Mouse (Mus musculus) lung, embryonic 14.5 days (tissue): ENCODE measurements around the gene Ccl17. TPM values are rescaled to one million over a fixed set of nuclear protein-coding genes. Genes with fewer than 3 reads are reported as not detected.

ENCODE experiments used
- ATAC-seq: fragments of 200-750 bp; cut with Nextera tagmentation; 2 replicates; pipeline ENCODE4 v1.8.0; 2017; ENCODE audit warnings: mild to moderate bottlenecking, moderate TSS enrichment, moderate library complexity; ENCODE audit not compliant: insufficient read depth
- DNase-seq: peaks from one replicate; pipeline ENCODE4 v3.0.0-alpha.2; 2015
- H3K27ac ChIP-seq: fragments of 300-500 bp; sonication (generic); 2 replicates; pipeline ENCODE4 v1.5.1; 2014; ENCODE audit warnings: low read depth, mild to moderate bottlenecking, moderate library complexity
- H3K27me3 ChIP-seq: fragments of 300-500 bp; sonication (generic); 2 replicates; pipeline ENCODE4 v1.6.1; 2014; ENCODE audit warnings: low read length, control low read depth; ENCODE audit not compliant: insufficient read depth
- H3K36me3 ChIP-seq: fragments of 300-500 bp; sonication (generic); 2 replicates; pipeline ENCODE4 v1.6.1; 2014; ENCODE audit warnings: control low read depth; ENCODE audit not compliant: insufficient read depth
- H3K4me1 ChIP-seq: fragments of 300-500 bp; sonication (generic); 2 replicates; pipeline ENCODE4 v1.6.1; 2014; ENCODE audit warnings: antibody characterized with exemption, control low read depth; ENCODE audit not compliant: insufficient read depth
- H3K4me2 ChIP-seq: fragments of 300-500 bp; sonication (generic); 2 replicates; pipeline ENCODE4 v1.6.1; 2014; ENCODE audit warnings: mild to moderate bottlenecking
- H3K4me3 ChIP-seq: fragments of 300-500 bp; sonication (generic); 2 replicates; pipeline ENCODE4 v1.5.1; 2014; ENCODE audit warnings: low read depth, low read length
- H3K9ac ChIP-seq: fragments of 300-500 bp; sonication (generic); 2 replicates; pipeline ENCODE4 v1.6.1; 2014
- H3K9me3 ChIP-seq: fragments of 300-500 bp; sonication (generic); 2 replicates; pipeline ENCODE4 v1.6.1; 2016; ENCODE audit warnings: low read depth, low read length, control low read depth
- CTCF ChIP-seq: IDR thresholded peaks from 2 replicates; pipeline ENCODE4 v1.5.1; 2016; ENCODE audit warnings: antibody characterized with exemption, low read depth
- WGBS: fragments of 180-500 bp; shearing (Covaris S2); extraction: QIAGEN DNeasy Blood & Tissue Kit; methylation state at CpG from one replicate; pipeline ENCODE4 v1.1.7; 2014; 5-methylcytosine and 5-hydroxymethylcytosine counted together
- polyA plus RNA-seq: library from polyadenylated mRNA; unstranded; fragments of >200 nt; fragmentation: Nextera tagmentation; extraction: Ambion mirVana; gene quantifications from 2 replicates; pipeline ENCODE4 v1.2.1, GENCODE M21; 2014

Gene Ccl17
- polyA plus RNA-seq, 1 experiment from 2014 or later = not detected

- Histone ChIP-seq H3K27me3 (peaks cover 28% of the 10 kb centered on the region), H3K4me1 (peaks cover 16% of the 10 kb centered on the region), H3K4me3 (no peak overlapping the region), H3K27ac (no peak overlapping the region), H3K4me2 (no peak overlapping the region), H3K36me3 (no peaks in the 10 kb centered on the region), H3K9ac (no peak overlapping the region), H3K9me3 (no peaks in the 10 kb centered on the region)
- WGBS = 73% methylated on average over 2 of the region's 2 CpGs
- TF ChIP-seq CTCF = no peak
- ATAC-seq (no peak), DNase-seq (no peak)
These were observed 33.9 kb upstream of the Ccl17 start for GRCm38 (mm10) chr8:94776346-94776745.

GRCm38 (mm10) chr8:94778036-94778435 lies 32.2 kb upstream of the Ccl17 start:
- no peak for ATAC-seq

GRCm38 (mm10) chr8:94778473-94778872 lies 31.8 kb upstream of the Ccl17 start:
- peaks cover 13% of the 10 kb centered on the region for H3K4me1 ChIP-seq
- ATAC-seq = peak; percentile 75
- H3K36me3 ChIP-seq = no peaks in the 10 kb centered on the region
- H3K9ac ChIP-seq = no peak overlapping the region
- H3K4me3 ChIP-seq = no peak overlapping the region
- peak overlapping the region; percentile 31; the same call in 1 of the 2 replicates for H3K27ac ChIP-seq
- peak; percentile 74 for DNase-seq
- H3K9me3 ChIP-seq = no peaks in the 10 kb centered on the region
- no peak for TF ChIP-seq CTCF
- 13% methylated on average over 5 of the region's 5 CpGs for WGBS
- peaks cover 9% of the 10 kb centered on the region; the same call in 1 of the 2 replicates for H3K27me3 ChIP-seq
- no peak overlapping the region for H3K4me2 ChIP-seq

More at GRCm38 (mm10) chr8:94778036-94778435, 32.2 kb upstream of the Ccl17 start:
- peaks cover 13% of the 10 kb centered on the region; the same call in 1 of the 2 replicates for H3K27me3 ChIP-seq
- peak; percentile 63 for DNase-seq
- no peaks in the 10 kb centered on the region for H3K9me3 ChIP-seq
- TF ChIP-seq CTCF = no peak
- peaks cover 13% of the 10 kb centered on the region for H3K4me1 ChIP-seq
- no peak overlapping the region for H3K9ac ChIP-seq
- H3K4me2 ChIP-seq = no peak overlapping the region
- no peak overlapping the region for H3K4me3 ChIP-seq
- 49% methylated on average over 10 of the region's 10 CpGs for WGBS
- H3K27ac ChIP-seq = peak overlapping the region; percentile 31; the same call in 1 of the 2 replicates
- no peaks in the 10 kb centered on the region for H3K36me3 ChIP-seq

GRCm38 (mm10) chr8:94778895-94779533 lies 31.2 kb upstream of the Ccl17 start:
- DNase-seq (no peak), ATAC-seq (no peak)
- peaks cover 13% of the 10 kb centered on the region for H3K4me1 ChIP-seq
- peak overlapping the region; percentile 31; the same call in 1 of the 2 replicates for H3K27ac ChIP-seq
- TF ChIP-seq CTCF = no peak
- H3K4me3 ChIP-seq = no peak overlapping the region
- no peak overlapping the region for H3K9ac ChIP-seq
- H3K27me3 ChIP-seq = 0 out of 2 replicates have a peak, but pooled peaks cover 4% of the 10 kb centered on the region
- H3K4me2 ChIP-seq = no peak overlapping the region
- no peaks in the 10 kb centered on the region for H3K36me3 ChIP-seq
- H3K9me3 ChIP-seq = no peaks in the 10 kb centered on the region
- 72% methylated on average over 10 of the region's 10 CpGs for WGBS

- no peak for DNase-seq
- WGBS = 89% methylated on average over 16 of the region's 16 CpGs
- Histone ChIP-seq H3K27me3 (no peaks in the 10 kb centered on the region), H3K4me2 (no peak overlapping the region), H3K9me3 (no peaks in the 10 kb centered on the region), H3K27ac (no peak overlapping the region), H3K36me3 (no peaks in the 10 kb centered on the region), H3K4me3 (no peak overlapping the region), H3K9ac (no peak overlapping the region), H3K4me1 (peaks cover 13% of the 10 kb centered on the region)
- no peak for TF ChIP-seq CTCF
- ATAC-seq = no peak
These were observed 30.5 kb upstream of the Ccl17 start for GRCm38 (mm10) chr8:94779534-94780294.

- TF ChIP-seq CTCF = no peak
- H3K4me1 ChIP-seq = peaks cover 13% of the 10 kb centered on the region
- 76% methylated on average over 21 of the region's 21 CpGs for WGBS
- H3K9ac ChIP-seq = no peak overlapping the region
- H3K36me3 ChIP-seq = no peaks in the 10 kb centered on the region
- H3K27ac ChIP-seq = no peak overlapping the region
- no peak for DNase-seq
- H3K4me3 ChIP-seq = no peak overlapping the region
- ATAC-seq = no peak
- no peaks in the 10 kb centered on the region for H3K9me3 ChIP-seq
- H3K27me3 ChIP-seq = no peaks in the 10 kb centered on the region
- no peak overlapping the region for H3K4me2 ChIP-seq
These were observed 29.6 kb upstream of the Ccl17 start for GRCm38 (mm10) chr8:94780491-94781154.
